Mouse (Mus musculus): Measurements from ENCODE around the gene Phf14. TPM values are rescaled to one million over a fixed set of nuclear protein-coding genes. Genes with fewer than 3 reads are reported as not detected.

Phf14 gene
- total RNA-seq, 2 experiments from 2014 or later, result 163 to 171 TPM

Other genes starting within 250 kb of the Phf14 start
- gene Ndufa4, start 312 bp upstream of the Phf14 start, total RNA-seq (2021), result 100 to 1,000 TPM; 779 to 803 TPM

All from left cerebral cortex, postnatal 10 days (tissue).